Comparison of ENCODE assay signal across 8 mouse cellular contexts in the genomic region with DNA sequence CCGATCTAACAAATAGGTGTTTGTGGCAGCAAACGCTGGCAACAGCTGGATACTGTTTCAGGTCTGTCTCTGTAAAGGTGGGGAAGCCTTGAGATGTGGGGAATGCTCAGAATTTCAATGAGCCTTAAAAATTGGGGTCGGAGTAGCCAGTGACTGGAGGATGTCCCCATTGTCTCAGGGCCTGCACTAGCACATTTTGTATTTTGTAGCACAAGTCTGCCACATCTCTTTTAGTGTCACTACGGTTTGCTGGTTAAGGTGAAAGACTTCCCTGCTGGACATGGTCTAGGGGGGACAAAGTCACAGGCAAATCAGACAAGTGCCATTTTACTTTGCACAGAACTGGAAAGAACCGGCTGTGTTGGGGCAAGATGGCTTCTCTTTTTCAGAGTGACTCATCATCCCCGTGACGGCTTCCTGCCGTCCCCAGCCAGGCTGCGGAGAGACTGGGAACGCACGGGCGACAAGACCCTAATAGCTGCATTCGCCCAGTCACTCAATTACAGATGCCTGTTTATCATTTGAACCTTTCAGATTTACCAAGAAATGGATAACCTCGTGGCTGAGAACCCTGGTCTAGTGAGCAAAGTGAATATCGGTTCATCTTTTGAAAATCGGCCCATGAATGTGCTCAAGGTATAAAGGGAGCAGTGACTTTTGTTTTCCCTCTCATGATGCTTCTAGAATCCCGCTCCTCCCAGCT. TPM values are rescaled to one million over a fixed set of nuclear protein-coding genes. Genes with fewer than 3 reads are reported as not detected.
DNase-seq lines count a peak whose midpoint lies in the region; ATAC-seq and TF ChIP-seq lines count a peak whose summit lies in the region.

No protein-coding gene starts in this region.

- TF ChIP-seq CTCF in left cerebral cortex, adult 2 months (IDR thresholded peaks at IDR 0.05), result no peak

- peak in 1 of 2 experiments; percentile 41 for DNase-seq in left cerebral cortex, adult 2 months (ENCODE audit: extremely low spot score in 1 of 2, low spot score in 2 of 2)
- no peak for DNase-seq in left cerebral cortex, adult 11 months (ENCODE audit: low spot score)
- DNase-seq in embryonic facial prominence, embryonic 10.5 days (ENCODE audit: low spot score), result peak; percentile 71
- peak; percentile 26 for DNase-seq in lung, postnatal 36 days
- peak; percentile 77 for DNase-seq in retina, postnatal 1 day
- no peak for DNase-seq in ovary, adult 18-20 months (ENCODE audit: low spot score)

- H3K4me2 ChIP-seq in hindbrain, embryonic 15.5 days, result peak overlapping the region; percentile 53

- 11% methylated on average over 17 of the region's 17 CpGs for WGBS in embryonic facial prominence, embryonic 10.5 days
- 4% methylated on average over 17 of the region's 17 CpGs for WGBS in hindbrain, embryonic 15.5 days

- H3K4me1 ChIP-seq in embryonic facial prominence, embryonic 10.5 days, result peaks cover 98% of the 10 kb centered on the region
- peaks cover 34% of the 10 kb centered on the region for H3K4me1 ChIP-seq in hindbrain, embryonic 15.5 days (replicated peaks)

- peak overlapping the region; percentile 37 for H3K9ac ChIP-seq in hindbrain, embryonic 15.5 days

- H3K27ac ChIP-seq in left cerebral cortex, adult 2 months, result peak overlapping the region; percentile 82
- peak overlapping the region; percentile 87 for H3K27ac ChIP-seq in embryonic facial prominence, embryonic 10.5 days (replicated peaks)
- peak overlapping the region; percentile 88 for H3K27ac ChIP-seq in hindbrain, embryonic 15.5 days (replicated peaks)

- ATAC-seq in activated CD4-positive, CD25-positive, alpha-beta regulatory T cell, adult 4 months, result peak; percentile 85
- ATAC-seq in hindbrain, embryonic 15.5 days (ENCODE audit: low FRiP score, low read depth), result peak; percentile 60

- H3K4me3 ChIP-seq in left cerebral cortex, adult 2 months, result no peak overlapping the region; the same call in 1 of the 2 replicates
- H3K4me3 ChIP-seq in embryonic facial prominence, embryonic 10.5 days, result peak overlapping the region; percentile 21
- H3K4me3 ChIP-seq in hindbrain, embryonic 15.5 days, result peak overlapping the region; percentile 19

- intact Hi-C loops in left cerebral cortex, adult 2 months (cut with DNase I), result loop anchor here (2.0 to 5.0 kb wide), 5 partner anchors 38 to 176 kb away; a partner anchor contains a TSS

- no peaks in the 10 kb centered on the region for H3K9me3 ChIP-seq in embryonic facial prominence, embryonic 10.5 days
- H3K9me3 ChIP-seq in hindbrain, embryonic 15.5 days, result no peaks in the 10 kb centered on the region

- no peaks in the 10 kb centered on the region for H3K27me3 ChIP-seq in embryonic facial prominence, embryonic 10.5 days (replicated peaks; ENCODE audit: low read depth, poor library complexity, severe bottlenecking)
- no peaks in the 10 kb centered on the region for H3K27me3 ChIP-seq in hindbrain, embryonic 15.5 days

- H3K36me3 ChIP-seq in embryonic facial prominence, embryonic 10.5 days (replicated peaks), result no peaks in the 10 kb centered on the region
- H3K36me3 ChIP-seq in hindbrain, embryonic 15.5 days, result no peaks in the 10 kb centered on the region

RNA-seq across cellular contexts. Expression of a gene that starts 5.3 kb away (rescaled TPM):
- total RNA-seq in left cerebral cortex, adult 2 months (2021), result 1 to 10 TPM in 1 of 2 experiments, under 1 TPM in 1; 0.61 to 1.2 TPM
- under 1 TPM in 1 of 2 experiments, not detected in 1; 0.34 TPM for polyA plus RNA-seq in activated CD4-positive, CD25-positive, alpha-beta regulatory T cell, adult 4 months (2017; shearing (Covaris generic))
- polyA plus RNA-seq in embryonic facial prominence, embryonic 10.5 days (2016; fragmentation: Nextera tagmentation; extraction: Ambion mirVana), result 18.9 and 22.0 TPM in 2 replicates
- polyA plus RNA-seq in hindbrain, embryonic 15.5 days (2015; fragmentation: Nextera tagmentation; extraction: Ambion mirVana), result 7.3 and 8.5 TPM in 2 replicates

RNA-seq across cellular contexts. Expression of a gene that starts 21.4 kb away (rescaled TPM):
- under 1 TPM in 1 of 2 experiments, not detected in 1; 0.16 TPM for total RNA-seq in left cerebral cortex, adult 2 months (2021)
- polyA plus RNA-seq in activated CD4-positive, CD25-positive, alpha-beta regulatory T cell, adult 4 months (2017; shearing (Covaris generic)), result under 1 TPM in 1 of 2 experiments, not detected in 1; 0.16 TPM
- polyA plus RNA-seq in embryonic facial prominence, embryonic 10.5 days (2016; fragmentation: Nextera tagmentation; extraction: Ambion mirVana), result 0.85 and 1.1 TPM in 2 replicates
- polyA plus RNA-seq in hindbrain, embryonic 15.5 days (2015; fragmentation: Nextera tagmentation; extraction: Ambion mirVana), result 0.52 and 0.96 TPM in 2 replicates

RNA-seq across cellular contexts. Expression of a gene that starts 37.1 kb away (rescaled TPM):
- total RNA-seq in left cerebral cortex, adult 2 months (2021), result 1 to 10 TPM in 1 of 2 experiments, under 1 TPM in 1; 0.70 to 1.1 TPM
- polyA plus RNA-seq in activated CD4-positive, CD25-positive, alpha-beta regulatory T cell, adult 4 months (2017; shearing (Covaris generic)), result not detected
- 0.19 and 0.40 TPM in 2 replicates for polyA plus RNA-seq in embryonic facial prominence, embryonic 10.5 days (2016; fragmentation: Nextera tagmentation; extraction: Ambion mirVana)
- 0.22 TPM in 1 of 2 replicates, not detected in the other for polyA plus RNA-seq in hindbrain, embryonic 15.5 days (2015; fragmentation: Nextera tagmentation; extraction: Ambion mirVana)

RNA-seq across cellular contexts. Expression of a gene that starts 37.1 kb away (rescaled TPM):
- total RNA-seq in left cerebral cortex, adult 2 months (2021), result 10 to 100 TPM; 18.3 to 21.7 TPM
- 10 to 100 TPM; 48.4 to 59.2 TPM for polyA plus RNA-seq in activated CD4-positive, CD25-positive, alpha-beta regulatory T cell, adult 4 months (2017; shearing (Covaris generic))
- polyA plus RNA-seq in embryonic facial prominence, embryonic 10.5 days (2016; fragmentation: Nextera tagmentation; extraction: Ambion mirVana), result 41.3 and 45.7 TPM in 2 replicates
- 25.4 and 30.3 TPM in 2 replicates for polyA plus RNA-seq in hindbrain, embryonic 15.5 days (2015; fragmentation: Nextera tagmentation; extraction: Ambion mirVana)

Comparison
In these comparisons a context has a peak if more than half of its experiments do, and no peak if none do; other contexts are left out.
1. DNase-seq: peak in embryonic facial prominence, embryonic 10.5 days (single experiment), lung, postnatal 36 days (single experiment) and retina, postnatal 1 day (single experiment); none in left cerebral cortex, adult 11 months (single experiment) and ovary, adult 18-20 months (single experiment).
2. Peak in every context shown above with its lines, with median percentiles within 50 percentile points of each other: H3K27ac ChIP-seq.